Mouse (Mus musculus) testis, adult 2 months (tissue): ENCODE measurements at regions not wholly inside any gene's neighbourhood (a gene's known extent, or its start where the extent isn't known, plus 50 kb on each side); places are given as distances from the start of the nearest gene placed in this dataset.

Experiments used
- H3K27ac ChIP-seq: fragments of 200-500 bp; 2 replicates; pipeline ENCODE4 v1.5.1; 2012; ENCODE audit warnings: low read depth, low read length; ENCODE audit not compliant: control insufficient read depth, insufficient read depth
- H3K27me3 ChIP-seq: fragments of 200-500 bp; 2 replicates; pipeline ENCODE4 v1.6.1; 2012; ENCODE audit warnings: mild to moderate bottlenecking, low read length, moderate library complexity; ENCODE audit not compliant: control insufficient read depth, insufficient read depth
- H3K36me3 ChIP-seq: fragments of 200-500 bp; 2 replicates; pipeline ENCODE4 v1.6.1; 2012; ENCODE audit warnings: mild to moderate bottlenecking, low read length; ENCODE audit not compliant: control insufficient read depth, insufficient read depth
- H3K4me1 ChIP-seq: fragments of 200-500 bp; 2 replicates; pipeline ENCODE4 v1.6.1; 2012; ENCODE audit warnings: low read length; ENCODE audit not compliant: control insufficient read depth, insufficient read depth
- H3K4me3 ChIP-seq: fragments of 200-500 bp; 2 replicates; pipeline ENCODE4 v1.5.1; 2012; ENCODE audit warnings: low read depth, mild to moderate bottlenecking, low read length, moderate library complexity, mixed read lengths; ENCODE audit not compliant: control insufficient read depth
- CTCF ChIP-seq: fragments of 200-500 bp; IDR thresholded peaks from 2 replicates; pipeline ENCODE4 v1.5.1; 2012; ENCODE audit warnings: low read depth, mild to moderate bottlenecking, inconsistent platforms, low read length, moderate library complexity; ENCODE audit not compliant: control insufficient read depth, insufficient read depth, insufficient replicate concordance
- POLR2A ChIP-seq: fragments of 200-500 bp; IDR thresholded peaks from 2 replicates; pipeline ENCODE4 v1.6.1; 2012; ENCODE audit warnings: low read depth, mild to moderate bottlenecking, inconsistent platforms, low read length, moderate library complexity; ENCODE audit not compliant: control insufficient read depth

DNA sequence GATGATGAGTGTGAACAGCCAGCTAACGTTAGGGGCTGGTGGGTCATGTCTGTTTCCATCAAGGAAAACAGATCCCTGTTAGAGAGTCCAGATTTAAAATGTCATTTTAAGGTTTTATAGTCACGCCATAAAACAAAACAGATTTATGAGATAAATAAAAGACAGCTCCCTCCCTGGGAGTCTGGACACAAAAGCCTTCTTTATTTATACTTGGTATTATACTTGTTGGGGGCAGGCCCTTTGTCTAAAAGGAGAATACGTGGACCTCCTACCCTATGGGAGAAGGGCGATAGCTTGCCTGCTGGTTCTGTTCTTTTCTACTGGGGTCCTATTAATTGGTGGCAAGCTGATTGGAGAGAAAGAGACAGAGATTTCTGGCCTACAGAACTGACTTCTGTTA lies 520.1 kb upstream of the Nox3 start:
- H3K27ac ChIP-seq: no peak overlapping the region
- TF ChIP-seq CTCF (no peak), POLR2A (no peak)

DNA sequence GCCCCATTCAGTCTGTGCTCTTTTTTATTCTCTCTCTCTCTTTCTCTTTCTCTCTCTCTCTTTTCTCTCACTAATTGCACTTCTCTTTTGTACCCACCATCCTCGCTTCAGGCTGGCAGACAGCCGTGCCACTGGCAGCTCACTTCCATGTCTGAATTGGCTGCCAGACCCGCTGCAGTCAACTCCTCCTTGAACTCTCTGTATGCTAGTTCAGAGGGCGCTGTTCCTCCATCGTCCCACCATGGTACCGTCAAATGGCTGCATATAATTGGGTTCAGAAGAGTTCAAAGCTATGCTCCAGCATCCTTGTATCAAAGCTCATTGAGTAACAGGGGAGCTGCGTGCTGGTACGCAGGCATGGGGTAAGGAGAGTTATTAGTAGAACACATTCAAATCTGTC lies 520.7 kb upstream of the Nox3 start:
- Histone ChIP-seq H3K27me3 (no peaks in the 10 kb centered on the region), H3K36me3 (no peaks in the 10 kb centered on the region), H3K4me3 (no peak overlapping the region), H3K4me1 (no peaks in the 10 kb centered on the region), H3K27ac (no peak overlapping the region)
- TF ChIP-seq CTCF (no peak), POLR2A (no peak)

More for the DNA sequence above, 520.1 kb upstream of the Nox3 start:
- H3K4me1 ChIP-seq: no peaks in the 10 kb centered on the region
- no peaks in the 10 kb centered on the region for H3K27me3 ChIP-seq
- no peaks in the 10 kb centered on the region for H3K36me3 ChIP-seq
- no peak overlapping the region for H3K4me3 ChIP-seq

DNA sequence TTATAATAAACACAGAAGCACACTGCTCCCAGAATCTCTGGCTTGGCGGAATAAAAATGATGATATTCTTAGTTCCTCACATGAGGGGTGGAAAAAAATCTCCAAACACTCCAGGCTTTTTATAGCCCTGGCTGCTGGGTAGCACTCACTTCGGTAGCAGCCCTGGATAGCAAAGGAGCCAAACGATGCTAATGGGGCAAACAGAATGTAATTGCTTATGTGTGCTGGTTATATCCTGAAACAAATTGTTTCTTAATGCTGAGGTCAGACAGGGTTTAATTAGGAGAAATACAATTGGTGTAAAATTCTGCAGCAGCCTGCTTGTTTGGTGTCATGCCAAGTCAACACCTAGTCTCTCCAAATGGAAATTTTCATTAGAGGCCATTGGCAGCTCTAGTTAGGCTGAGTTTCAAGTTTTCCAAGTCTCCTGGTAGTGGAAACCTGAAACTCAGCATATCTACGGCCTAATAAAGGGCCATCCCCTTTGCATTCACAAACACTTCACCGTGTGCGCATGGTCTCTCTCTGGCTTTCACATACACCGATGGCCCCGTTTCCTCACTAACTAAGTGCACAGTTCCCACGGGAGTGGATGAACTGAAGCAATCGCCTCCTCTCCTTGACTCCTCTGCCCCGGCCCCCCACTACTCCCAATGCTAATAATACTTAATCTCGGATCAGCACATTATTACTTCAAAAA lies 524.8 kb upstream of the Nox3 start:
- Histone ChIP-seq H3K4me3 (no peak overlapping the region), H3K36me3 (no peaks in the 10 kb centered on the region), H3K4me1 (no peaks in the 10 kb centered on the region), H3K27me3 (no peaks in the 10 kb centered on the region), H3K27ac (no peak overlapping the region)
- TF ChIP-seq CTCF: no peak
- TF ChIP-seq POLR2A: no peak

DNA sequence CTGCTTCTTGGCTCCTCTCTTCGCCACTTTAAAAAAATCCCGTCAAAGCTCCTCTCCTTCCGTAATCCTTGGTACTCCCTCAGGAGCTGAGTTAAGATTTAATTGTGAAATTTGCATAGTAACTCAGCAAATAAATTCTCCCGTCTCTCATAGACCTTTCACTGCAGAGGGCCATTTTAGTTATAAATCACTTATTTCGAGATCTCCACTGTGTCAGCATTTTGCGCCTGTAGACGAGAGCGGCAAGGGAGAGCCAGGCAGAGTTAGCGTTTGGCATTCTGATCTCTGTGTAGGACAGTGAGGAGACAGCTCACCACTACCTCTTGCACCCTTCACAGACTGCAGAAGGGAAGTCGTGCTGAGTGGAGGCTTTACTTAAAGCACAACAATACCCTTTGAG lies 531.8 kb upstream of the Nox3 start:
- no peaks in the 10 kb centered on the region for H3K27me3 ChIP-seq

DNA sequence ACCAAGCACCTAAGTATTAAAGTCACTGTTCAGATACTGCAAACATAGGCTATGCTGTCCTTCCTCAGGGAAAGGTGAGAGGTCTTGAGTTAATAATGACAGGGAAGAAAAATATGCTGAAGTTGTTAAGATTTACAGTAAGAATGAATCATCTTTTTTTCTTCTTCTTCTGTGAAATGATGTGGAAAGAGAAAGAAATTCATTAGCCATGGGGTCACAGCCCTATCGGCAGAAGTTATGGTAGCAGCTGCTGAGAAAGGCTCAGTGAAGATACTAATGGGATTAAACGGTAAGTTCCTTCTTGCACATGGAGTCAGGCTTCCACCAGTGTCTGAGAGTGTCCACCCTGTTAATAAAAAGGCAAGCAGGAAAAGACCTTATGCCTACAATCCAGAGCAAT lies 533.9 kb upstream of the Nox3 start:
- no peaks in the 10 kb centered on the region for H3K36me3 ChIP-seq
- H3K27me3 ChIP-seq: no peaks in the 10 kb centered on the region
- no peak for TF ChIP-seq CTCF
- TF ChIP-seq POLR2A: no peak
- H3K27ac ChIP-seq: no peak overlapping the region
- H3K4me1 ChIP-seq: no peaks in the 10 kb centered on the region
- H3K4me3 ChIP-seq: no peak overlapping the region

More for the DNA sequence above, 531.8 kb upstream of the Nox3 start:
- TF ChIP-seq POLR2A (no peak), CTCF (no peak)
- H3K36me3 ChIP-seq: no peaks in the 10 kb centered on the region
- H3K4me1 ChIP-seq: no peaks in the 10 kb centered on the region
- H3K4me3 ChIP-seq: no peak overlapping the region
- no peak overlapping the region for H3K27ac ChIP-seq

DNA sequence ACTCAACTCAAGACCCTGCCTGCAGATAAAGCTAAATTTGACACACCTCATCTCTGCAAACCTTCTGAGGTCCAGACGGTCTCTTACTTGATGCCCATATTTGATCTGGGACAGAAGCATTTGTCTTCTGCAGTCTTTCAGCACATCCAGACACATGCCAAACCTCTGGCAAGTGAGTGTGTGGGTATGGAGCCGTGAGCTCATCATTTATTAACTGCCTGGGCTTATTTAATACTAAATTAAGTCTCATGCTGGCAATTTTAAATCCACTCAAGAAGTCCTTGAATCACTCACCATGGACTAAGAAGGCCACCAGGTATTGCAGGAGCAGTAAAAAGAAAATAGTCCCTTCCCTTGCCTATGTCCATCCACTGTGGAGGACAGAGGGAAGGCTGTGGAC lies 554.4 kb upstream of the Nox3 start:
- H3K4me1 ChIP-seq: no peaks in the 10 kb centered on the region
- no peaks in the 10 kb centered on the region for H3K27me3 ChIP-seq
- TF ChIP-seq POLR2A (no peak), CTCF (no peak)

DNA sequence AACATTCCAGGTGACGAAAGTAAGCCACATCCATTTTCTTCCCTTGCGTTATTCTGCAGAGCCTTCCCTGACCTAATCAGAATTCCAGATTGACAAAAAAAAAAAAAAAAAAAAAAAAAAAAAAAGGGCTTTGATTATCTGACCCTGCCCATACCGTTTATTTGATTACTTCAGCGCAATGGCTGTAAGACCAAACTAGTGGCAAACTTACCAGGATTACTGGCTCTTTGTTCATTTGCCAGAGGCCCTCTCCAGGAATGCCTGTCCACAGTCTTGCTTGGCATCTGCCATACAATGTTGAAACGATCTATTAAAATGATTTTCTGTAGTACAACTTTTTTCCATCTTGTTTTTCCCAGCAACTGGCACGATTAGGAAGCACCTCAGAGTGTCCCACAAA lies 569.4 kb upstream of the Nox3 start:
- Histone ChIP-seq H3K4me1 (no peaks in the 10 kb centered on the region), H3K27ac (no peak overlapping the region), H3K27me3 (no peaks in the 10 kb centered on the region), H3K4me3 (no peak overlapping the region), H3K36me3 (no peaks in the 10 kb centered on the region)
- TF ChIP-seq CTCF (no peak), POLR2A (no peak)

More for the DNA sequence above, 554.4 kb upstream of the Nox3 start:
- no peak overlapping the region for H3K27ac ChIP-seq
- no peaks in the 10 kb centered on the region for H3K36me3 ChIP-seq
- no peak overlapping the region for H3K4me3 ChIP-seq

DNA sequence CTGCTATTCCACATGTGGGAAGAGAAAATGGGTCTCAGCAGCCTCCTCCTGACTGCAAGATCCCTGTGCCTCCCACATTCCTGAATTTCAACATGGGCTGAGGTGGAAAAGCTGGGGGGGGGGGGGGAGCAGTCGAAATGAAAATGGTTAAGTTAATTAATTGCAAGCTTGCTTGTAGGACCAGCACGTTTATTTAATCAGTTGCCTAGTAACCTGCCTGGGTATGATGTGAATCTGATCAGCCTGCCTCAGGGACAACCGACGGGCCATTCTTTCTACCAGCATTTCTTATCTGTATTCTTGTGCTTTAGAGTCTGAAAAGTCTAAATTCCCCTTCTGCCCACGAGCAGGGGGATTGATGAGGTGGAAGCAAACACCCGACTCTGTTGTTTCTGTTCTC lies 569.9 kb upstream of the Nox3 start:
- no peak overlapping the region for H3K27ac ChIP-seq

More for the DNA sequence above, 569.9 kb upstream of the Nox3 start:
- no peak for TF ChIP-seq CTCF
- TF ChIP-seq POLR2A: no peak
- Histone ChIP-seq H3K36me3 (no peaks in the 10 kb centered on the region), H3K4me3 (no peak overlapping the region), H3K27me3 (no peaks in the 10 kb centered on the region), H3K4me1 (no peaks in the 10 kb centered on the region)
